Mouse (Mus musculus) heart, postnatal 14 days (tissue): ENCODE measurements around the gene Nfe2. TPM values are rescaled to one million over a fixed set of nuclear protein-coding genes. Genes with fewer than 3 reads are reported as not detected.

Experiments
- DNase-seq, 2 experiments: peaks; one replicate each; pipeline ENCODE4 v3.0.0; 2021 to 2022
- intact Hi-C: fragments of 180-260 bp; cut with DNase I; formaldehyde crosslinking; loops from one replicate; pipeline ENCODE4 v1.15.1; 2025
- microRNA-seq, 2 experiments: library from miRNA; unstranded; fragments of <30 nt; microRNA quantifications; one replicate each; pipeline ENCODE4 v1.2.0; 2021 to 2022
- total RNA-seq, 2 experiments: library from RNA; stranded (reverse); gene quantifications; 2 replicates each; pipeline ENCODE4 v1.2.3; 2021

Gene Nfe2
- total RNA-seq, 2 experiments from 2014 or later = 0.60 to 0.83 TPM

- intact Hi-C loops = no loop called here
- DNase-seq = no peak
Measured at GRCm38 (mm10) chr15:103227572-103227971, 30.6 kb downstream of the Nfe2 start.

GRCm38 (mm10) chr15:103227022-103227421 lies 31.2 kb downstream of the Nfe2 start:
- no peak for DNase-seq
- intact Hi-C loops = no loop called here

GRCm38 (mm10) chr15:103224161-103224560 lies 34.0 kb downstream of the Nfe2 start:
- intact Hi-C loops = no loop called here
- no peak for DNase-seq

- intact Hi-C loops = no loop called here
- DNase-seq = no peak
Measured at GRCm38 (mm10) chr15:103221386-103221785, 36.8 kb downstream of the Nfe2 start.

GRCm38 (mm10) chr15:103220785-103221184 lies 37.4 kb downstream of the Nfe2 start:
- intact Hi-C loops = no loop called here
- DNase-seq = no peak

GRCm38 (mm10) chr15:103216052-103216451 lies 42.2 kb downstream of the Nfe2 start:
- intact Hi-C loops = no loop called here
- DNase-seq = no peak

- DNase-seq = peak; percentile 86 to 90
- intact Hi-C loops = loop anchor here (1.0 kb wide), 1 partner anchor 24 kb away; the partner anchor contains the start of gene Cbx5
Measured at GRCm38 (mm10) chr15:103214971-103215907, 43.0 kb downstream of the Nfe2 start.

- no peak for DNase-seq
- intact Hi-C loops = no loop called here
Measured at GRCm38 (mm10) chr15:103214149-103214548, 44.1 kb downstream of the Nfe2 start.

GRCm38 (mm10) chr15:103205156-103205555 lies 53.0 kb downstream of the Nfe2 start:
- intact Hi-C loops = loop anchor here (2.0 kb wide), 1 partner anchor 102 kb away; no protein-coding TSS in a partner anchor
- DNase-seq = no peak

- intact Hi-C loops = no loop called here
- peak; percentile 67 to 80 for DNase-seq
Measured at GRCm38 (mm10) chr15:103202088-103202793, 56.0 kb downstream of the Nfe2 start.

Small RNA genes within 50 kb of the gene (microRNA-seq; reads per million reads assigned to microRNA genes)
- gene Mir148b = 90.7 to 171 reads per million in 2 experiments

Other genes starting within 250 kb of the Nfe2 start
- gene Hoxc4, start 239.5 kb downstream of the Nfe2 start, total RNA-seq = under 1 TPM in 1 of 2 experiments, not detected in 1; 0.31 TPM
- 10 to 100 TPM; 13.5 to 14.0 TPM for gene Smug1, start 91.3 kb downstream of the Nfe2 start, total RNA-seq
- gene Cbx5, start 18.6 kb downstream of the Nfe2 start, total RNA-seq = 10 to 100 TPM; 54.6 to 65.4 TPM
- 100 to 1,000 TPM; 174 to 180 TPM for gene Hnrnpa1, start 18.0 kb downstream of the Nfe2 start, total RNA-seq
- 10 to 100 TPM; 58.9 to 63.6 TPM for gene Copz1, start 14.3 kb upstream of the Nfe2 start, total RNA-seq
- gene Gpr84, start 52.2 kb upstream of the Nfe2 start, total RNA-seq = not detected
- gene Zfp385a, start 81.7 kb upstream of the Nfe2 start, total RNA-seq = 10 to 100 TPM; 16.6 to 18.4 TPM
- 10 to 100 TPM; 61.1 to 70.4 TPM for gene Itga5, start 108.4 kb upstream of the Nfe2 start, total RNA-seq
- gene Gtsf1, start 172.1 kb upstream of the Nfe2 start, total RNA-seq = under 1 TPM in 1 of 2 experiments, not detected in 1; 0.34 TPM
- not detected for gene Gtsf2, start 190.1 kb upstream of the Nfe2 start, total RNA-seq
- gene Nckap1l, start 195.4 kb upstream of the Nfe2 start, total RNA-seq = 1 to 10 TPM; 4.4 to 6.7 TPM
- gene Pde1b, start 244.6 kb upstream of the Nfe2 start, total RNA-seq = 1 to 10 TPM; 2.0 TPM